Mouse (Mus musculus): ENCODE measurements around the gene Ghrh. TPM values are rescaled to one million over a fixed set of nuclear protein-coding genes. Genes with fewer than 3 reads are reported as not detected.

Gene Ghrh
- polyA plus RNA-seq, 1 experiment from 2014 or later: 1.00 TPM

DNA sequence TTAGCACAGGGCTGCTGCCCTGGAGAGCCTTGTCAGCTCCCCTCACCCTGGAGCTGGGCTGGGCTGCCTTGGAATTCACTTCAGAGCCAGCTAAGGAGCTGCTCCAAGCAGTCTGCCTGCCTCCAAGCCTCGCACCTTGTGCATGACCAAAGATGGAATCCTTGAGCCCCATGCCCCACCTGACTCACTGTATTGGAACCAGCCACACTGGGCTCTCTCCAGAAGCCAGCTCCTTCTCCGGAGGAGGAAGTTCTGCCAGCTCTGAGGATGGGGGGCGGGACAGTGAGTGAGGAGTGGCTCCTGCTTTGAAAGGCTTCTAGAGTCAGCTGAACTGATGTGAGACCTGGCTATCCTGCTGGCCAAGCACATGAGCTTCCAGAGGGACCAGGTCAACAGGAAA, 26.4 kb upstream of the Ghrh start:
- Histone ChIP-seq H3K4me1 (peaks cover 27% of the 10 kb centered on the region), H3K9me3 (no peaks in the 10 kb centered on the region), H3K27me3 (no peaks in the 10 kb centered on the region), H3K9ac (no peak overlapping the region), H3K27ac (no peak overlapping the region), H3K36me3 (replicated peaks) (peaks cover 9% of the 10 kb centered on the region), H3K4me3 (replicated peaks) (no peak overlapping the region), H3K4me2 (no peak overlapping the region)
- 95% methylated on average over 3 of the region's 3 CpGs for WGBS
- ATAC-seq (ENCODE audit: low FRiP score): no peak

DNA sequence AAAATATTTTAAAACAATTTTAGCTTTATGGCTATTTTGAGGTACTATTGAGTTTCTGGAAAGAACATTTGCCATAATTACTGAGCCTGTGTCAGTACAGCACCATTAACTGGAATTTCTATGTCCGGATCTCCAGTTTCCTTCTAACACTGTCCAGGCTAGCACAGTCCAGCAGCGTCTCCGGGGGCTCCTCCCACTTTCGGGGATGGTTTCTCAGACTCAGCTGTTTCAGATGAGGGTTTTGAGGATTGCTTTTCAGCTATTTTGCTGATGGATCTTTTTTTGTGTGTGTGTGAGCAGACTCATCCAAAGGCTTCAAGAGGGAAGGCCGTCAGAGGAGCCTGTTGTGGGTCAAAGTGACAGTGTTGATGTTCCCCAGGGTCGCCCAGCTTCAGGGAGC, 24.4 kb upstream of the Ghrh start:
- no peak overlapping the region for H3K4me2 ChIP-seq
- H3K4me3 ChIP-seq (replicated peaks): no peak overlapping the region
- H3K27ac ChIP-seq: no peak overlapping the region
- no peaks in the 10 kb centered on the region for H3K9me3 ChIP-seq
- H3K9ac ChIP-seq: no peak overlapping the region
- WGBS: 82% methylated on average over 6 of the region's 6 CpGs
- H3K36me3 ChIP-seq (replicated peaks): peaks cover 9% of the 10 kb centered on the region
- no peaks in the 10 kb centered on the region for H3K27me3 ChIP-seq
- ATAC-seq (ENCODE audit: low FRiP score): no peak
- H3K4me1 ChIP-seq: peaks cover 38% of the 10 kb centered on the region

DNA sequence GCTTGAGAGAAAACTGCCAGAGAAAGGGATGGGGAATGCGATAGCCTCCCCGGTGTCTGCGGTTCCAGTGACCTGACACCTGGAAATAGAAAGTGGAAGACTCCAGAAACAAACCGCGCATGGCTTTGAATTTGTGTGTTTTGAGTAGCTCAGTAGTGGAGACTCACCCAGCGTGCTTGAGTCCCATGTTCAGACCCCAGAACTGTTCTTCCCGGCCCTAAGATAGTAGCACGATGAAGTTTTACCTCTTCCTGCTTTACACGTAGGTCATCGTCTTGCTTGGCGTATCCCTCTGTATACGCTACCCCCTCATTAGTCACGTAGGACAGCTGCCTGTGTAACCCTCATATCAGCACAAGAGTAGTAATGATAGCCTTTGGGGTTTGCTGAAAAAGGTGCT, 20.7 kb upstream of the Ghrh start:
- H3K4me2 ChIP-seq: peak overlapping the region; percentile 86
- H3K27me3 ChIP-seq: no peaks in the 10 kb centered on the region
- ATAC-seq (ENCODE audit: low FRiP score): no peak
- H3K4me3 ChIP-seq (replicated peaks): peak overlapping the region; percentile 74
- peaks cover 2% of the 10 kb centered on the region for H3K36me3 ChIP-seq (replicated peaks)
- WGBS: 14% methylated on average over 13 of the region's 13 CpGs
- no peaks in the 10 kb centered on the region for H3K9me3 ChIP-seq
- H3K27ac ChIP-seq: peak overlapping the region; percentile 89
- peaks cover 20% of the 10 kb centered on the region for H3K4me1 ChIP-seq
- peak overlapping the region; percentile 77 for H3K9ac ChIP-seq

DNA sequence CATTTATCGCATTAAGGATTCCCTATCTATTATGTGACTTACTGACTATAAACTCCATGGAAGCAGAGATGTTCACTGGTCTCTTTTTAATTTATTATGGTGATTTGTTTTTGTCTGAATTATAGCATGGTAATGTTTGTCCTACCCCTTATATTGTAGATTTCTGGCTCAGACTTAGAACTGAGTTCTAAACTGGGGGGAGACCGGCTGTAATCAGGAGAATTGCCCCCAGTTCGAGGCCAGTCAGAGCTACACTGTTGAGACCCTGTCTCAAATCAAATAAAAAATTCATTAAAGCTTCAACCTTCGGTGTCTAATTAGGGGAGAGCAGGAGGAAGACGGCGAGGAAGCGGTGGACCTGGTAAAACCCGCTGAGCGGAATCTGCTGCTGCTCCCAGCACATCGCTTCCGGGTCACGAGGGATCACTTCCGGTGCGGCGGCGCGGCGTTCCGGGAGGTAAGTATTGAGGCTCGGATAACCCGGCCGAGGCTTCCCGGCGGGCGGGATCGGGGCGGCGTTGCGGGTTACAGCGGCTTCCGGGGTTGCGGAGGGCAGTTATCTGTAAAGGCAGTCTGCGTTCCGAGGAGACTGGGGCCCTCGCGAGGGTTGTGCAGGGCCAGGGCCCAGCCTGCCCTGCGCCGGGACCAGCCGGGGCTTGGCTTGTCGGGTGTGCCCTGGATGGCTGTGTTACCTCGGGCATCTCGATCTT, 20.0 kb upstream of the Ghrh start, which contains the start of gene Manbal:
Gene Manbal, plus strand, starts transcription at position 411 of the 710 bp plus-strand sequence.
- no peaks in the 10 kb centered on the region for H3K9me3 ChIP-seq
- H3K4me3 ChIP-seq (replicated peaks): peak within 1 kb of the TSS; percentile 74
- H3K4me2 ChIP-seq: peak within 1 kb of the TSS; percentile 86
- H3K9ac ChIP-seq: peak within 1 kb of the TSS; percentile 77
- H3K4me1 ChIP-seq: peaks cover 20% of the 10 kb centered on the region
- peak within 1 kb of the TSS; percentile 89 for H3K27ac ChIP-seq
- H3K27me3 ChIP-seq: no peaks in the 10 kb centered on the region
- WGBS: 5% methylated on average over 42 of the region's 42 CpGs
- peak; percentile 89 for ATAC-seq (ENCODE audit: low FRiP score)
- H3K36me3 ChIP-seq (replicated peaks): no peaks in the 10 kb centered on the region; the same call in 1 of the 2 replicates

DNA sequence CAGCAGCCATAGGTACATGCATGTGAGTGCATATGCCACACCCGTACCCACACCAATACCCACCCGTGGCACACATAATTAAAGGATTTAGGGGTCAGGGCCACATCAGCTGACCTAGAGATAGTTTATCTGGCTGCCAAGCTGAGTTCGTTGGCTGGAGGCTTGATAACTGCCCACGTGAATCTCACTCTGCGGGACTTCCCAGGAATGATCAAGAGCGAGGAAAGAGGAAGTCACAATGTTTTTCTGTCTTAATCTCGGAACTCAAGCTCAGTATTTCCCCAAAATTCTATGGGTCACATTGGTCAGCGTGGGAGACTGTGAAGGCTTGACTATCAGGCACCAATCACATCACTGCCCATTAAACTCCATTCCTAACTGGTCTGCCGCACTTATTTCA, 19.5 kb upstream of the Ghrh start:
- H3K4me3 ChIP-seq (replicated peaks): peak overlapping the region; percentile 74; the same call in 1 of the 2 replicates
- WGBS: 86% methylated on average over 9 of the region's 9 CpGs
- no peaks in the 10 kb centered on the region for H3K27me3 ChIP-seq
- H3K4me1 ChIP-seq: peaks cover 20% of the 10 kb centered on the region
- no peak overlapping the region for H3K27ac ChIP-seq
- H3K36me3 ChIP-seq (replicated peaks): no peaks in the 10 kb centered on the region; the same call in 1 of the 2 replicates
- H3K9me3 ChIP-seq: no peaks in the 10 kb centered on the region
- peak overlapping the region; percentile 86 for H3K4me2 ChIP-seq
- ATAC-seq (ENCODE audit: low FRiP score): no peak
- peak overlapping the region; percentile 77; the same call in 1 of the 2 replicates for H3K9ac ChIP-seq

DNA sequence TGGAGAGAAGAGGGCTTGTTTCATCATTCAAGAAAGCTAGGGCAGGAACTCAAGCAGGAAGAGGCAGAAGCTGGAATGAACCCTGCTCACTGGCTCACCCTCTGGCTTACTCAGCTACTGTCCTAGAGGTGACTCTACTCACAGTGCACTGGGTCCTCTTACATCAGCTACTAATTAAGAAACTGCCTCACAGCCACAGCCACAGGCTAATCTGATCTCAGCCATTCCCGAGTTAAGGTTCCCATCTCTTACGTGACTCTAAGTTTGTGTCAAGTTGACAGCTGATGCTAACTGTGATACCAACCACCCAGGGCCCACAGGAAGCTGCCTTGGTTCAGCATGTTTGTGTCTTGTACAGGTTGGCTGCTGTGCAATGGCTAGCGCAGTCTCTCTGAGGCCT, 15.7 kb upstream of the Ghrh start:
- no peaks in the 10 kb centered on the region for H3K9me3 ChIP-seq
- 90% methylated on average over 3 of the region's 3 CpGs for WGBS
- no peak overlapping the region for H3K4me3 ChIP-seq (replicated peaks)
- ATAC-seq (ENCODE audit: low FRiP score): no peak
- H3K27me3 ChIP-seq: no peaks in the 10 kb centered on the region
- peaks cover 9% of the 10 kb centered on the region for H3K4me1 ChIP-seq
- no peaks in the 10 kb centered on the region for H3K36me3 ChIP-seq (replicated peaks)
- no peak overlapping the region for H3K4me2 ChIP-seq
- H3K27ac ChIP-seq: no peak overlapping the region
- no peak overlapping the region for H3K9ac ChIP-seq

DNA sequence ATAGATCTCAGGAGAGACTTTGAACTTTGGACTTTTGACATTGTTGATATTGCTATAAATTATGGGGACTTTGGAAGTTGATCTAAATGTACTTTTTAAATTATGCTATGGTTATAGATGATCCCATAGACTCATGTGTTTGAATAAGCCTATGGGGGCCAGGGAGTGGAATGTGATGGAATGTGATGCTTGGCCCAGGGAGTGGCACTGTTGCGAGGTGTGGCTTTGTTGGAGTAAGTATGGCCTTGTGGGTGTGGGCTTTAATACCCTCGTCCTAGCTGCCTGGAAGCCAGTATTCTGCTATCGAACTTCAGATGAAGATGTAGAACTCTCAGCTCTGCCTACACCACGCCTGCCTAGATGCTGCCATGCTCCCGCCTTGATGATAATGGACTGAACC, 12.7 kb upstream of the Ghrh start:
- Histone ChIP-seq H3K36me3 (replicated peaks) (no peaks in the 10 kb centered on the region), H3K9me3 (no peaks in the 10 kb centered on the region), H3K4me3 (replicated peaks) (no peak overlapping the region), H3K27ac (no peak overlapping the region), H3K4me2 (no peak overlapping the region), H3K9ac (no peak overlapping the region), H3K27me3 (no peaks in the 10 kb centered on the region), H3K4me1 (no peaks in the 10 kb centered on the region)
- WGBS: 83% methylated on average over 5 of the region's 5 CpGs
- no peak for ATAC-seq (ENCODE audit: low FRiP score)

DNA sequence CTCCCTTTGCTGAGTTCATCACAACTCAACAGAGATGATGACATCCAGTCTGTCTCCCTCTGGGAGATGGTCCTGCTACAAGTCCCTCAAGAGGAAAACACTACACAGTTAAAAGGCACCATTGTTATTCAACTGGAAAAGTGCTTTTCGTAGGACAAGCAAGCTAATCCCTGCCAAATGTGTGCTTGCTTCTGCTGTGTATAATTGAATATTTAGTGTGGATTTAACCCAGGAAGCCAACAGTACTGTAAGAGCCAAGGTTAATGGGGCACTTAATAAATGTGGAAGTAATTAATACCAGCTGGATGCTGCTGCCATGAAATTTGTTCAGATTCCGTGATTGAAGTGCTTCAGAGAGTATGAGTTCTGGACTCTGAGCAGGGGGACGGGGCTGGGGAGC, 6.8 kb upstream of the Ghrh start:
- Histone ChIP-seq H3K9ac (no peak overlapping the region), H3K9me3 (no peaks in the 10 kb centered on the region), H3K4me1 (peaks cover 13% of the 10 kb centered on the region), H3K4me2 (no peak overlapping the region), H3K27me3 (no peaks in the 10 kb centered on the region), H3K36me3 (replicated peaks) (no peaks in the 10 kb centered on the region), H3K27ac (no peak overlapping the region), H3K4me3 (replicated peaks) (no peak overlapping the region)
- ATAC-seq (ENCODE audit: low FRiP score): no peak
- 56% methylated on average over 3 of the region's 3 CpGs for WGBS

DNA sequence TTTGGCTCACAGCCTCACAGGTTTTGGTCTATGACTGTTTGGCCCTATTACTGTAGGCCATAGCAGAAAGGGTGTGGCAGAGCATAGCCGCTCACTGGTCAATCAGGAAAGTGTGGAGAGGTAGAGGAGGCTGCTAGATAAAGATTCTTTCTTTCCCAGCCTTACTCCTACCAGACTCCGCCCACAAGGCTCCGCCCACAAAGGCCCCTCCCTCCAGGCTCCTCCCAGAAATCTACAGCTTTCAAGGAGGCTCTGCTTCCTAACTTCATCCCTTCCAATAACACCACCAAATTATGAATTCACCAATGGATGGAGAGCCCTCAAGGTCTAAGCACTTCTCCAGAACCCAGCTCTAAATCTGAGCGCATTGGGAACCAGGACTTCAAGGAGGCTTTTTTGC, 5.9 kb upstream of the Ghrh start:
- Histone ChIP-seq H3K9ac (no peak overlapping the region), H3K27me3 (no peaks in the 10 kb centered on the region), H3K4me3 (replicated peaks) (no peak overlapping the region), H3K4me1 (peaks cover 21% of the 10 kb centered on the region), H3K9me3 (no peaks in the 10 kb centered on the region), H3K27ac (no peak overlapping the region), H3K36me3 (replicated peaks) (no peaks in the 10 kb centered on the region), H3K4me2 (no peak overlapping the region)
- ATAC-seq (ENCODE audit: low FRiP score): no peak
- 74% methylated on average over 4 of the region's 4 CpGs for WGBS

DNA sequence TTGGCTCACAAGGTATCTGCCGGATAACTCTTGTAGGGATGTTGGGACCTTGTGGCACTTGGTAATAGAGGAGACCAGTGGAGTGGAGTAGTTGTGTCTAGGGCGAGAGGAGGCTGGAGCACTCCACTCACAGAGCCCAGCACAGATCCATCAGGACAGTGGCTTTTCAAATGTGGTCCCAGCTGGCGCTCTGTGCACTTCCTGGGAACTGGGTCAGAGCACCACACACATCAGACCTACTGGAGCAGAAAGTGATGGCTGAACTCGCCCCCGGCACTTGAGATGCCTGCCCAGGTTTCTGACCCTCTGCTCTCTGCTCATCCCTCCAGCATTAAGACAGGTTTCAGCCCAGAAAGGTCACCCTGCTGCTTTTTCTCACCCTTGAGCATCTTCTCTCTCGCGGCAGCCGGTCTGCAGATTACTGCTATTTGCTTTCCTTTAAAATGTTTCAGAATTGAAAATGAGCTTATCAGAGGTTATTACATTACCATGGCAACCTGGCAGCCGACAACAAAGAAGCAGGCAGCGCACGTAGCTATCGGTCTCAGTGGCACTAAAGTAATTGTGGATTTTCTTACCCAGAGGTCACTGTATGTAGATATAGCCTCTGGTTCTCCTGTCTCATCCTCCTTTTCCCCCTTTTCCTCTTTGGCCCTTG, 1.9 kb upstream of the Ghrh start:
- ATAC-seq (ENCODE audit: low FRiP score): peak; percentile 62
- WGBS: 51% methylated on average over 12 of the region's 12 CpGs
- Histone ChIP-seq H3K36me3 (replicated peaks) (no peaks in the 10 kb centered on the region), H3K27ac (peak overlapping the region; percentile 93), H3K9me3 (no peaks in the 10 kb centered on the region), H3K9ac (no peak overlapping the region), H3K4me1 (peaks cover 41% of the 10 kb centered on the region), H3K4me2 (peak overlapping the region; percentile 22; the same call in 1 of the 2 replicates), H3K4me3 (replicated peaks) (no peak overlapping the region), H3K27me3 (no peaks in the 10 kb centered on the region)

DNA sequence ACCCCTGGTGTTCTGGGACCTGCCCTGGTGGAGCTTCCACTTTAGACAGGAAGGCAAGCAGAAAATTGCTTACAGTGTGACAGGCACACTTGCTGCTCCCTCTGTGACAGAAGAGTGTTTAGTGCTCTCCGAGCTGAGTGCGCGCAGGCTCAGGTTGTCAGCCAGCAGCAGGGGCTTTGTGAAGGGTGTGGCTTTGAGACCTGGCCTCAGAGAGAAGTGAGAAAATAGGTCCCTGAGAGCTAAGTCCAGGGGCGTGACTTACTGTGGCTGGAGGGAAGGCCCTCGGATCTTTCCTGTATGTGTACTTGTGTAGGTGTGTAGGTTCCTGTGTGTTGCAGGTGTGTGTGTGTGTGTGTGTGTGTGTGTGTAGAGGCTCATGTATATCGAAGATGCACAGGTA, 4.0 kb downstream of the Ghrh start:
- H3K4me2 ChIP-seq: no peak overlapping the region
- H3K9ac ChIP-seq: peak overlapping the region; percentile 17; the same call in 1 of the 2 replicates
- H3K27me3 ChIP-seq: no peaks in the 10 kb centered on the region
- H3K36me3 ChIP-seq (replicated peaks): no peaks in the 10 kb centered on the region
- 65% methylated on average over 6 of the region's 6 CpGs for WGBS
- no peaks in the 10 kb centered on the region for H3K9me3 ChIP-seq
- ATAC-seq (ENCODE audit: low FRiP score): no peak
- no peak overlapping the region for H3K4me3 ChIP-seq (replicated peaks)
- peaks cover 71% of the 10 kb centered on the region for H3K4me1 ChIP-seq
- peak overlapping the region; percentile 98 for H3K27ac ChIP-seq

DNA sequence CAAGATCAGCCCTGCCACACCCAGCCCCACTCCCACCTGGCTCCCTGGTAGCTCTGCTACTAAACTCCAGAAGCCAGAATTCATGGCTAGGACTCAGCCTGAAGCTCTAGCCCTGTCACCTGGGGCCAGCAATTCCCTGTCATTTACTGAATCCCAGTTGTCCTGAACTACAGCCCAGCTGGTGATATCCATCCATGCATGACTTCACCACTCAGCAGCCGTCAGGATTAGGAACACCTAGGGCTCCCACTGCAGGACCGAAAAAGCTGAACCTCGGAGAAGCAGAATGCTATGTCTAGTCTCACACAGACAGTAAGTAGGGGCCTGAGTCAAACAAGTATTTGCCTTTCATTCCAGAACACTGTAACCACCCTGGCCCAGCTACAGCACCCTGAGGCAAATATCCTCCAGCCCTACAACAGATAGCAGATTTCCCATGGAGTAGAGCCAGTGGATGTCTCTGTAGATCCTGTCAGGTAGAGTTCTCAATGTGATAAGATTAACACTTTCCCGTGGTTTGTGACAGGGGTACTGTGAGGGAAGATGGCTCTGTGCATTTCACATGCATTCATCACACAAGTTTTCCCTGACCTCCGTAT, 4.9 kb downstream of the Ghrh start:
- no peak for ATAC-seq (ENCODE audit: low FRiP score)
- no peaks in the 10 kb centered on the region for H3K27me3 ChIP-seq
- no peak overlapping the region for H3K4me2 ChIP-seq
- H3K9ac ChIP-seq: 0 out of 2 replicates have a peak overlapping the region, but pooled peaks have one; percentile 38
- peaks cover 68% of the 10 kb centered on the region for H3K4me1 ChIP-seq
- H3K27ac ChIP-seq: peak overlapping the region; percentile 98
- H3K36me3 ChIP-seq (replicated peaks): no peaks in the 10 kb centered on the region
- H3K4me3 ChIP-seq (replicated peaks): no peak overlapping the region
- no peaks in the 10 kb centered on the region for H3K9me3 ChIP-seq
- WGBS: 32% methylated on average over 5 of the region's 5 CpGs
